Mouse (Mus musculus) lung, postnatal 0 days (tissue): ENCODE results near the gene Plekhh3. TPM values are rescaled to one million over a fixed set of nuclear protein-coding genes. Genes with fewer than 3 reads are reported as not detected.
A peak's percentile ranks its signal among the peaks of the same experiment; 100 is the strongest.

Experiments
- ATAC-seq: fragments of 200-750 bp; cut with Nextera tagmentation; 2 replicates; pipeline ENCODE4 v1.8.0; 2017; ENCODE audit warnings: moderate library complexity
- DNase-seq: peaks from one replicate; pipeline ENCODE4 v3.0.0-alpha.2; 2016; ENCODE audit warnings: low spot score
- H3K27ac ChIP-seq: fragments of 300-500 bp; sonication (generic); 2 replicates; pipeline ENCODE4 v1.5.1; 2014; ENCODE audit warnings: antibody characterized with exemption, mild to moderate bottlenecking, low read length, mixed read lengths
- H3K27me3 ChIP-seq: fragments of 300-500 bp; sonication (generic); replicated peaks from 2 replicates; pipeline ENCODE4 v1.6.1; 2014; ENCODE audit warnings: low read length, mixed read lengths; ENCODE audit not compliant: insufficient read depth
- H3K36me3 ChIP-seq: fragments of 300-500 bp; sonication (generic); 2 replicates; pipeline ENCODE4 v1.6.1; 2014; ENCODE audit warnings: low read length, mixed read lengths; ENCODE audit not compliant: insufficient read depth
- H3K4me1 ChIP-seq: fragments of 300-500 bp; sonication (generic); 2 replicates; pipeline ENCODE4 v1.6.1; 2014; ENCODE audit warnings: antibody characterized with exemption, low read depth, low read length, mixed read lengths; ENCODE audit not compliant: insufficient read depth
- H3K4me2 ChIP-seq: fragments of 300-500 bp; sonication (generic); replicated peaks from 2 replicates; pipeline ENCODE4 v1.6.1; 2014; ENCODE audit warnings: low read depth, mild to moderate bottlenecking, low read length, moderate library complexity, mixed read lengths
- H3K4me3 ChIP-seq: fragments of 300-500 bp; sonication (generic); 2 replicates; pipeline ENCODE4 v1.5.1; 2014; ENCODE audit warnings: low read depth, low read length
- H3K9ac ChIP-seq: fragments of 300-500 bp; sonication (generic); replicated peaks from 2 replicates; pipeline ENCODE4 v1.6.1; 2014; ENCODE audit warnings: low read depth, mild to moderate bottlenecking
- H3K9me3 ChIP-seq: fragments of 300-500 bp; sonication (generic); 2 replicates; pipeline ENCODE4 v1.6.1; 2016; ENCODE audit warnings: low read length, mixed read lengths
- CTCF ChIP-seq: IDR thresholded peaks from 2 replicates; pipeline ENCODE4 v1.5.1; 2016; ENCODE audit warnings: antibody characterized with exemption, mild to moderate bottlenecking
- EP300 ChIP-seq: IDR thresholded peaks from 2 replicates; pipeline ENCODE4 v1.6.1; 2016; ENCODE audit warnings: antibody characterized with exemption, mild to moderate bottlenecking, control low read depth
- WGBS: fragments of 180-500 bp; shearing (Covaris S2); extraction: QIAGEN DNeasy Blood & Tissue Kit; methylation state at CpG from one replicate; pipeline ENCODE4 v1.1.7; 2014; 5-methylcytosine and 5-hydroxymethylcytosine counted together
- polyA plus RNA-seq: library from polyadenylated mRNA; unstranded; fragments of >200 nt; fragmentation: Nextera tagmentation; extraction: Ambion mirVana; gene quantifications from 2 replicates; pipeline ENCODE4 v1.2.1, GENCODE M21; 2015

Plekhh3 gene
- polyA plus RNA-seq, 1 experiment from 2014 or later = 14.2 TPM

DNA sequence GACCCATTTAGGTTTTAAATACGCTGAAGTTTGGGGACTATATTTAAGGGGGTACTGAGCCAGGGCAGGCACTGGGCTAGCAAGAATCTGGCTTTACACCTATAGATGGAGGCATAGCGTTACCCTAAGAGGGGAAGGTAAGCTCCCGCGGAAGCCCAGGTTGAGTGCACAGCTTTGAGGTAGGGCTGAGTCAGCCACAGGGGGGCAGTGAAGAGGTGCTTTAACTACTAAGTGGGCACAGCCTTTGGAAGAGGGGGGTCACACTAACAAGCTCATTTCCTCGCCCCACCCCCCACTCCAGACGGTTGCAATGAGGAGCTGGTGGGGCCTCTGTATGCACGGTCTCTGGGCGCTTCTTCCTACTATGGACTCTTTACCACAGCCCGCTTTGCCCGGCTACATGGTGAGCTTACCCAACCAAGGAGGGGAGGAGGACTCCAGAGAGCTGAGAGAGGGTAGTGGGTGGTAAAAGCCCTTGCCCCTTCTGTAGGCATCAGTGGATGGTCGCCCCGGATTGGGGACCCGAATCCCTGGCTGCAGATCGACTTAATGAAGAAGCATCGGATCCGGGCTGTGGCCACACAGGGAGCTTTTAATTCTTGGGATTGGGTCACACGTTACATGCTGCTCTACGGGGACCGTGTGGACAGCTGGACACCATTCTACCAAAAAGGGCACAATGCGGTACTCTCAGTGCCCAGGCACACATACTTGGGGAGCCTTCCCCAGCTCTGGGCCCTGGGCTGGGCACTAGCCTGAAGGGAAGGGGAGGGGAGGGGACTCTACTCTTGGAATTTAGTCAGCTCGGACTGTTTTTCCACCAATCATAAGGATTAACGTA lies 6.0 kb upstream of the Plekhh3 start:
- WGBS = 35% methylated on average over 22 of the region's 22 CpGs
- DNase-seq = peak; percentile 67
- H3K4me2 ChIP-seq = no peak overlapping the region
- peaks cover 5% of the 10 kb centered on the region for H3K27me3 ChIP-seq
- no peaks in the 10 kb centered on the region for H3K9me3 ChIP-seq
- H3K9ac ChIP-seq = no peak overlapping the region
- no peak for TF ChIP-seq EP300
- peak; percentile 64 for TF ChIP-seq CTCF
- H3K27ac ChIP-seq = no peak overlapping the region
- peaks cover 22% of the 10 kb centered on the region for H3K4me1 ChIP-seq
- H3K36me3 ChIP-seq = no peaks in the 10 kb centered on the region
- H3K4me3 ChIP-seq = no peak overlapping the region
- no peak for ATAC-seq

DNA sequence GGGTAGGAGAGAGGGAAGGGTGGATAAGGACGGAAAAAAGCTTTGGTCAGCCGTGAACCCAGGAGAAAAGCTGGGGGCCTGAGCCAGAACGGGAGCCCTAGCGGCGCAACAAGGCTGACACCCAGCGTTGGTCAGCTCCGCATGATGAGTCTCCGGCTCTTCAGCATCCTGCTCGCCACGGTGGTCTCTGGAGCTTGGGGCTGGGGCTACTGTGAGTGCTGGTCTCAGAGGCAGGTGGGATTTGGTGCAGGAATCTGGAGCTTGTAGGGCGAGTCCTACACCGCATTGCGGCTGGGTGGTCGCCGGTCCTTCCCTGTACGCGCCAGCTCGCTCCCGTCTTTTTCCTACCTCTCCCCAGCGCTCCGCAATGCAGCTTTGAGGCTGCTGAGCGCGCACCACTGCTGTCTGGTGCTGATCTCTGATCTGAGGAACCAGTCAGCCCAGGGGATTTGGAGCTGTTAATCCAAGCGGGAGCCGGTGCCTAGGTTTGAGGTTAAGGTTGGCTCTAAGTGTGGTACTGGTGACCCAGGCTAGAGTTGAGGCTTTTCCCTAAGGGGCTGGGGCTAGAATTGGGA lies 5.1 kb upstream of the Plekhh3 start:
- Histone ChIP-seq H3K9me3 (no peaks in the 10 kb centered on the region), H3K27ac (no peak overlapping the region), H3K4me3 (no peak overlapping the region), H3K4me1 (peaks cover 22% of the 10 kb centered on the region), H3K9ac (no peak overlapping the region), H3K27me3 (peaks cover 5% of the 10 kb centered on the region), H3K36me3 (no peaks in the 10 kb centered on the region), H3K4me2 (peak overlapping the region; percentile 46)
- peak; percentile 34 for DNase-seq
- no peak for ATAC-seq
- 1% methylated on average over 25 of the region's 25 CpGs for WGBS
- TF ChIP-seq CTCF = peak; percentile 60
- TF ChIP-seq EP300 = no peak

DNA sequence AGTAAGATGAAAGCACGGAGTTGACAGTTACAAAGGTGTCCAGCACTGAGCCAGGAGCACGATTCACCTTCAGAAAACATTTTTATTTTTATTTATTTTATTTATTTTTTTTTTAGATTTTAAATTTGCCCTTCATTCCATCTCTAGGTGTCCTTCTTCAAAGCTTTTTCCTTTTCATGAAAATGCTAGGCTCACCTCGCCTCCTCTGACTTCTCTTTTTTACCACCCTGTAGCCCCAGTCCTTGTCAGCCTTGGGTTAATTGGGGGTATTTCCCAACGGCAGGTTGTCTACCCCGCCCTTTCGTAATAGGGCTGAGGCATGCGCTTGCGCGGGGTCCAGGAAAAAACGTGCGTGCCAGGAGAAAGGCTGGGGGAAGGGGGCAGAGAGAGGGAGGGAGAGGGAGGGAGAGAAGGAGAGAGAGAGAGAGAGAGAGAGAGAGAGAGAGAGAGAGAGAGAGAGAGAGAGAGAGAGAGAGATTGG lies 4.5 kb upstream of the Plekhh3 start:
- peak; percentile 37 for DNase-seq

DNA sequence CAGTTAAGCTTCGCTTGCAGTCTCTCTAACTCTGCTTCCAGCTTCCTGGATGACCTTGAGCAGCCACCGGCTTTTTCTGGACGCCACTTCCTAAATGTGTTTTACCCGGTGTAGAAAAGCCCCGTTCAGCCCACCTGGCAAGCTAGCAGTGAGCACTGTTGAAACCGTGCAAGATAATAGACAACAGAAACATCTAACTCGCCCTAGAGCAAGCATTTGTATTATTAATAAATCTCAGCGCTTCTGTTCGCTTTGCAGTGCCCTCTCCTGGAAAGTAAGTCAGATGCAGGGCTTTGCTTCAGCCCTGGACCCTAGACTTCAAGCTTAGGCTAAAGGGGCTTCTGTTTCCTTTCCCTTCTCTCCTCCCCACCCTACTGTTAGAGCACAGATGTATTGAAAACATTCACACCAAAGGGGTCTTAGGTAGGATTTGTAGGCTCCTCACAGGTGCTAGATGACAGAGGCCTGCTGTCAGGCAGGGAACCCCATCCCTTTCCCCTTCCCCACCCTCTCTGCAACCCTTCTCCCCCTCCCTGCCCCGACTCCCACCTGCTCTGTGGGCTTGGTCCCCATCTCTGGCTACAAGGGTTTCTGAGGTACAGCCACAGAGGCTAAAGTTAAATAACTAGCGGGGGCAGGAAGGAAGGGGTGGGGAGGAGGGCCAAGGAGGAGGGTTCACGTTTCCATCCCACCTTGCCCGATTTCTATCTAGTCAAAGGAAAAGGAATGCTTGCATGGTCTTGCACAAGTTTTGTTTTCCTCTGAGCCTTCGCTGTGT lies 3.9 kb upstream of the Plekhh3 start, which contains the start of gene Ccr10:
Gene Ccr10, minus strand, starts transcription at position 593 of the 778 bp plus-strand sequence.
- Histone ChIP-seq H3K27me3 (peaks cover 5% of the 10 kb centered on the region), H3K27ac (no peak within 1 kb of the TSS), H3K4me1 (peaks cover 22% of the 10 kb centered on the region), H3K9me3 (no peaks in the 10 kb centered on the region), H3K4me2 (peak within 1 kb of the TSS; percentile 68), H3K36me3 (no peaks in the 10 kb centered on the region), H3K4me3 (0 out of 2 replicates have a peak within 1 kb of the TSS, but pooled peaks have one; percentile 28), H3K9ac (peak within 1 kb of the TSS; percentile 10; the same call in 1 of the 2 replicates)
- TF ChIP-seq EP300 = no peak
- peak; percentile 68 for TF ChIP-seq CTCF
- ATAC-seq = no peak
- 19% methylated on average over 14 of the region's 14 CpGs for WGBS
- peak; percentile 54 for DNase-seq

More for the DNA sequence above, 4.5 kb upstream of the Plekhh3 start:
- WGBS = 11% methylated on average over 11 of the region's 11 CpGs
- peaks cover 5% of the 10 kb centered on the region for H3K27me3 ChIP-seq
- TF ChIP-seq EP300 (no peak), CTCF (no peak)
- no peak for ATAC-seq
- peaks cover 22% of the 10 kb centered on the region for H3K4me1 ChIP-seq
- H3K4me2 ChIP-seq = peak overlapping the region; percentile 46; the same call in 1 of the 2 replicates
- no peaks in the 10 kb centered on the region for H3K9me3 ChIP-seq
- no peak overlapping the region for H3K9ac ChIP-seq
- H3K27ac ChIP-seq = no peak overlapping the region
- H3K4me3 ChIP-seq = no peak overlapping the region
- no peaks in the 10 kb centered on the region for H3K36me3 ChIP-seq

DNA sequence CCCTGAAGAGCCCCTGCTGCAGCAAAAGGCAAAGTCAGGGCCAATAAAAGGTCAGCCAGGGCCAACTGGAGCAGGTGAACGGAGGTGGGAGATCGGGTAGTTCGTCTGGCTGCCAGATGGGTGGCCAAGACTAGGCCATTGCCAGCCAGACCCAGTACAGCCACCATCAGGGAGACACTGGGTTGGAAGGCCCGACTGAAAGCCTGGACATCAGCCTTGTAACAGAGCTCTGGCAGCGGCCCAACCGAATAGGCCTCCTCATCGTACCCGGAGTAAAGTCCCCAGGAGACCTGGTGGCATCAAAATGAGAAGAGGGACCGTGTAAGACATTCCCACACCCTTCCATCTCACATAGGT lies 3.2 kb upstream of the Plekhh3 start:
- peaks cover 5% of the 10 kb centered on the region for H3K27me3 ChIP-seq
- 38% methylated on average over 9 of the region's 9 CpGs for WGBS
- H3K27ac ChIP-seq = no peak overlapping the region
- peak overlapping the region; percentile 68 for H3K4me2 ChIP-seq
- H3K36me3 ChIP-seq = no peaks in the 10 kb centered on the region
- ATAC-seq (no peak), DNase-seq (no peak)
- H3K4me3 ChIP-seq = 0 out of 2 replicates have a peak overlapping the region, but pooled peaks have one; percentile 28
- H3K9ac ChIP-seq = peak overlapping the region; percentile 10; the same call in 1 of the 2 replicates
- peaks cover 24% of the 10 kb centered on the region for H3K4me1 ChIP-seq
- H3K9me3 ChIP-seq = no peaks in the 10 kb centered on the region
- TF ChIP-seq EP300 (no peak), CTCF (no peak)
